Mouse (Mus musculus) kidney, embryonic 14.5 days (tissue): ENCODE results near the gene Phactr1. TPM values are rescaled to one million over a fixed set of nuclear protein-coding genes. Genes with fewer than 3 reads are reported as not detected.

Source experiments
- ATAC-seq: fragments of 200-750 bp; cut with Nextera tagmentation; 2 replicates; pipeline ENCODE4 v1.8.0; 2017; ENCODE audit warnings: moderate number of reproducible peaks, mild to moderate bottlenecking, moderate TSS enrichment, moderate library complexity; ENCODE audit not compliant: low FRiP score, low TSS enrichment
- H3K27ac ChIP-seq: fragments of 300-500 bp; sonication (generic); 2 replicates; pipeline ENCODE4 v1.5.1; 2014; ENCODE audit warnings: low read depth, mild to moderate bottlenecking, low read length, moderate library complexity, mixed read lengths
- H3K27me3 ChIP-seq: fragments of 300-500 bp; sonication (generic); 2 replicates; pipeline ENCODE4 v1.6.1; 2014; ENCODE audit warnings: mild to moderate bottlenecking, low read length; ENCODE audit not compliant: control insufficient read depth, insufficient read depth
- H3K36me3 ChIP-seq: fragments of 300-500 bp; sonication (generic); 2 replicates; pipeline ENCODE4 v1.6.1; 2014; ENCODE audit warnings: low read length, mixed read lengths; ENCODE audit not compliant: control insufficient read depth, insufficient read depth
- H3K4me1 ChIP-seq: fragments of 300-500 bp; sonication (generic); 2 replicates; pipeline ENCODE4 v1.6.1; 2014; ENCODE audit warnings: low read length, mixed read lengths; ENCODE audit not compliant: control insufficient read depth, insufficient read depth
- H3K4me2 ChIP-seq: fragments of 300-500 bp; sonication (generic); replicated peaks from 2 replicates; pipeline ENCODE4 v1.6.1; 2014; ENCODE audit warnings: low read depth, mild to moderate bottlenecking, low read length
- H3K4me3 ChIP-seq: fragments of 300-500 bp; sonication (generic); 2 replicates; pipeline ENCODE4 v1.5.1; 2014; ENCODE audit warnings: mild to moderate bottlenecking, low read length
- H3K9ac ChIP-seq: fragments of 300-500 bp; sonication (generic); 2 replicates; pipeline ENCODE4 v1.6.1; 2014; ENCODE audit warnings: low read depth, mild to moderate bottlenecking, low read length, moderate library complexity
- H3K9me3 ChIP-seq: fragments of 300-500 bp; sonication (generic); 2 replicates; pipeline ENCODE4 v1.6.1; 2016; ENCODE audit warnings: low read length; ENCODE audit not compliant: control insufficient read depth
- WGBS: fragments of 180-500 bp; shearing (Covaris S2); extraction: QIAGEN DNeasy Blood & Tissue Kit; methylation state at CpG from one replicate; pipeline ENCODE4 v1.1.7; 2014; 5-methylcytosine and 5-hydroxymethylcytosine counted together
- polyA plus RNA-seq: library from polyadenylated mRNA; unstranded; fragments of >200 nt; fragmentation: Nextera tagmentation; extraction: Ambion mirVana; gene quantifications from 2 replicates; pipeline ENCODE4 v1.2.1, GENCODE M21; 2014

Gene Phactr1
- polyA plus RNA-seq, 1 experiment from 2014 or later: 26.6 TPM

DNA sequence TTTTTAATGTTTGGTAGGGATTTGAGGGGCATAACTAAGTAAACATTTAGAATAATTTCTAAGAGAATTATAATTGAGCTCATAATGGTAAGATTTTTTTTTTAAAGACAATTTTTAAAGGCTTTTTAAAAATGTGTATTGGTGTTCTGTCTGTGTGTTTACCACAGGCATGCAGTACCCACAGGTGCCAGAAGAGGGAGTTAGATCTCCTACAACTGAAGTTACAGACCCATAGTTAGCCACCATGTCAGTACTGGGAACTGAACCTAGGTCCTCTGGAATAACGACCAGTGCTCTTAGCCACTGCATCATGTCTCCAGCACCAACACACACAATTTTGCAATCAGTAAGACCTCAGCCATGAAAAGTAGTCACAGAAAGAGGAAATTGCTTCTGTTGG, 372.8 kb downstream of the Phactr1 start:
- no peak overlapping the region for H3K27ac ChIP-seq
- no peak overlapping the region for H3K4me3 ChIP-seq
- H3K4me1 ChIP-seq: no peaks in the 10 kb centered on the region
- no peak overlapping the region for H3K4me2 ChIP-seq
- ATAC-seq: no peak
- no peaks in the 10 kb centered on the region for H3K9me3 ChIP-seq
- H3K27me3 ChIP-seq: no peaks in the 10 kb centered on the region
- H3K36me3 ChIP-seq: no peaks in the 10 kb centered on the region
- WGBS: 90% methylated on average over 1 of the region's 1 CpGs
- no peak overlapping the region for H3K9ac ChIP-seq

GRCm38 (mm10) chr13:43055136-43055535, 374.7 kb downstream of the Phactr1 start:
- ATAC-seq: no peak
- Histone ChIP-seq H3K9me3 (no peaks in the 10 kb centered on the region), H3K27ac (no peak overlapping the region), H3K27me3 (no peaks in the 10 kb centered on the region), H3K4me2 (no peak overlapping the region), H3K4me1 (no peaks in the 10 kb centered on the region), H3K9ac (no peak overlapping the region), H3K36me3 (no peaks in the 10 kb centered on the region), H3K4me3 (no peak overlapping the region)
- WGBS: 72% methylated on average over 6 of the region's 6 CpGs

DNA sequence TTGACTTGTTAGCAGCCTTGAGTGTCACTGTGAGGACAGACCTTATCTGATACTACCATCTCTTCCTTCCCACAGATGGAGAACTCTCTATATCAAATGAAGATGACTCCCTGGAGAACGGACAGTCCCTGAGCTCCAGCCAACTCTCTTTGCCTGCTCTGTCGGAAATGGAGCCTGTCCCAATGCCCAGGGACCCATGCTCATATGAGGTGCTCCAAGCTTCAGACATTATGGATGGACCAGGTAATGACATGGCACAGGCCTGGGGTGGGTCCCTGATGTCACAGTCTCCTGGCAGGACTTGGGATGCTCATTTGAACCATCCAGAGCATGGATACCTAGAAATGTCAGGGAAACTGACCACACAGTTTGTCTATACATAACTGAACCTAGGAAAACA, 376.7 kb downstream of the Phactr1 start:
- no peak overlapping the region for H3K4me2 ChIP-seq
- no peaks in the 10 kb centered on the region for H3K9me3 ChIP-seq
- no peak overlapping the region for H3K27ac ChIP-seq
- H3K36me3 ChIP-seq: no peaks in the 10 kb centered on the region
- ATAC-seq: no peak
- no peak overlapping the region for H3K9ac ChIP-seq
- 84% methylated on average over 2 of the region's 2 CpGs for whole genome bisulfite sequencing
- no peak overlapping the region for H3K4me3 ChIP-seq
- H3K4me1 ChIP-seq: no peaks in the 10 kb centered on the region
- no peaks in the 10 kb centered on the region for H3K27me3 ChIP-seq

DNA sequence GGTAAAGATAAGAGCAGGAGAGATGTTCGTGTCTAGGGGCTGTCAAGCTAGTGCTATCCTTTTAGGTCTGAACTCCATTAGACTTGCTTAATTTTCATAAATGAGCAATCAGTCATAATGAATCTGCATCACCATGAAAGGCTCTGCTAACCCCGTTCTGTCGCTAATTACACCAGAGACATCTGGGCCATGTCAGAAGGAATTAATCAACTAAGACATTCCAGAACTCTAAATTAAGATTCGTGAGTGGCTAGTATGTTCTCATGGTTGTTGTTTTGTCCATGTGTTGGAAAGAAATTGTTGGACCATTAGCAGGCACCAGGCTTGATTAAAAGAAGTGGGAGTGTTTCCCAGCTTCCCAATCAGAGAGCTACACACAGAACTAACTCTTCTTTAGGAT, 382.9 kb downstream of the Phactr1 start:
- Histone ChIP-seq H3K27me3 (no peaks in the 10 kb centered on the region), H3K27ac (no peak overlapping the region), H3K9ac (no peak overlapping the region), H3K4me3 (no peak overlapping the region), H3K36me3 (no peaks in the 10 kb centered on the region), H3K4me1 (no peaks in the 10 kb centered on the region), H3K9me3 (no peaks in the 10 kb centered on the region), H3K4me2 (no peak overlapping the region)
- WGBS: 68% methylated on average over 4 of the region's 4 CpGs
- ATAC-seq: no peak

DNA sequence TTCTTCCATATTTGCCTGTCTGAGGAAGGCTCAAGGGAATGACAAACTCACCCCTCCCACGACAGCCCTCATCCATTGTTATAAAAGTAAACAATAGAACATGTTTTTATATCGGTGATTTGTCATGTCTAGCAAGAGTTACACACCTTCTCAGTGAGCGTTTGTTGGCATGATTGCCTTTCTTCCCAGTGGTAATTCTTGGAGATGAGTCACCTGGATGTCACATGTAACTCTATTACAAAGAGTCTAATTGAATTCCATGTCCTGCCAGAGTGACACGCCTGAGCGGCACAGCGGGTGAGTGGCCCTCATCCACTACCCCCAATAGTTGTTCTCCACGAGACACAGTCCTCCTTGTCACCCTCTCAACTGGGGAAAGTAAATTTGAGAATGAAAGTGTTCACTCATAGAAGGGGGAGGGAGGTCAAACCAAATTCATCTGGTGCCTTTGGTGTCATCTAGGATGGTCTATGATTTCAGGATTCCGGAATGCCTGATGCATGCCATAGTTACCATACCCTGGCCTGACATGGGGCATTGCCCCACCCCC, 388.4 kb downstream of the Phactr1 start:
- Histone ChIP-seq H3K27ac (no peak overlapping the region), H3K4me3 (no peak overlapping the region), H3K9me3 (no peaks in the 10 kb centered on the region), H3K27me3 (no peaks in the 10 kb centered on the region), H3K4me2 (no peak overlapping the region), H3K4me1 (no peaks in the 10 kb centered on the region), H3K36me3 (no peaks in the 10 kb centered on the region), H3K9ac (no peak overlapping the region)
- WGBS: 68% methylated on average over 8 of the region's 8 CpGs
- no peak for ATAC-seq

GRCm38 (mm10) chr13:43070496-43070895, 390.1 kb downstream of the Phactr1 start:
- 81% methylated on average over 4 of the region's 4 CpGs for WGBS
- Histone ChIP-seq H3K9ac (no peak overlapping the region), H3K27me3 (no peaks in the 10 kb centered on the region), H3K9me3 (no peaks in the 10 kb centered on the region), H3K27ac (no peak overlapping the region), H3K4me1 (0 out of 2 replicates have a peak, but pooled peaks cover 2% of the 10 kb centered on the region), H3K4me3 (no peak overlapping the region), H3K4me2 (no peak overlapping the region), H3K36me3 (no peaks in the 10 kb centered on the region)
- no peak for ATAC-seq

GRCm38 (mm10) chr13:43070971-43071370, 390.5 kb downstream of the Phactr1 start:
- Histone ChIP-seq H3K27me3 (no peaks in the 10 kb centered on the region), H3K4me2 (no peak overlapping the region), H3K4me3 (no peak overlapping the region), H3K27ac (no peak overlapping the region), H3K9ac (no peak overlapping the region), H3K9me3 (no peaks in the 10 kb centered on the region), H3K36me3 (no peaks in the 10 kb centered on the region), H3K4me1 (0 out of 2 replicates have a peak, but pooled peaks cover 3% of the 10 kb centered on the region)
- 79% methylated on average over 2 of the region's 2 CpGs for WGBS
- no peak for ATAC-seq

DNA sequence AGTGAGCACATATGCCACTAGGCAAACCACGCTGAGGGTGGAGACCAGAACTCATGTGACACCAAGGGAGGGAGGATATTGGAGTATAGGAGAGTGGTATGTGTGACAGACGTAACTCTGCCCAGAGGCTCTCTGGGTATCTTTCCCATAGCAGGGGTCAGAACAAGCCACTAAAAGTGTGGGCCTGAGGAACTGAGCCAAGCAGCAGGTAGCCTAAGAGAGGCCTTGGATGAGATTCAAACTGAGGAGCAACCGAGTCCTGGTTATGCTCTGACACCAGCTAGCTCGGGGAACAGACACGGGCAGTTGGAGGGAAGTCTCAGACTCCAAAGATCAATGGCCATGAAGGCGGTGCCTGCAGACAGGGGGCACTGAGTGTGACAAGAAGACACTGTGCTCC, 395.0 kb downstream of the Phactr1 start:
- no peak overlapping the region for H3K4me3 ChIP-seq
- H3K36me3 ChIP-seq: no peaks in the 10 kb centered on the region
- H3K9ac ChIP-seq: no peak overlapping the region
- no peak overlapping the region for H3K4me2 ChIP-seq
- no peak overlapping the region for H3K27ac ChIP-seq
- 0 out of 2 replicates have a peak, but pooled peaks cover 3% of the 10 kb centered on the region for H3K4me1 ChIP-seq
- peak; percentile 57; the same call in 1 of the 2 replicates for ATAC-seq
- 61% methylated on average over 6 of the region's 6 CpGs for WGBS
- no peaks in the 10 kb centered on the region for H3K27me3 ChIP-seq
- no peaks in the 10 kb centered on the region; the same call in 1 of the 2 replicates for H3K9me3 ChIP-seq

- Histone ChIP-seq H3K27ac (no peak overlapping the region), H3K4me2 (no peak overlapping the region), H3K36me3 (no peaks in the 10 kb centered on the region), H3K4me3 (no peak overlapping the region), H3K27me3 (no peaks in the 10 kb centered on the region), H3K9ac (no peak overlapping the region), H3K4me1 (0 out of 2 replicates have a peak, but pooled peaks cover 3% of the 10 kb centered on the region), H3K9me3 (no peaks in the 10 kb centered on the region; the same call in 1 of the 2 replicates)
- ATAC-seq: no peak
- WGBS: 91% methylated on average over 9 of the region's 9 CpGs
Measured at GRCm38 (mm10) chr13:43077485-43077884, 397.1 kb downstream of the Phactr1 start.
